Mouse (Mus musculus) thymus, postnatal 0 days (tissue): Measurements from ENCODE around the gene Dpf3. TPM values are rescaled to one million over a fixed set of nuclear protein-coding genes. Genes with fewer than 3 reads are reported as not detected.

Experiments used
- DNase-seq: peaks from one replicate; pipeline ENCODE4 v3.0.0-alpha.2; 2015; ENCODE audit warnings: low spot score
- polyA plus RNA-seq: library from polyadenylated mRNA; unstranded; fragments of >200 nt; fragmentation: Nextera tagmentation; extraction: Ambion mirVana; gene quantifications from 2 replicates; pipeline ENCODE4 v1.2.1, GENCODE M21; 2015

Gene Dpf3
- polyA plus RNA-seq, 1 experiment from 2014 or later: 1.1 TPM

- DNase-seq: no peak
Measured at GRCm38 (mm10) chr12:83470085-83470484, 17.4 kb downstream of the Dpf3 start.

- DNase-seq: no peak
Measured at GRCm38 (mm10) chr12:83466508-83467430, 20.7 kb downstream of the Dpf3 start.

- DNase-seq: no peak
Measured at GRCm38 (mm10) chr12:83466053-83466452, 21.5 kb downstream of the Dpf3 start.

GRCm38 (mm10) chr12:83460272-83460671 lies 27.2 kb downstream of the Dpf3 start:
- no peak for DNase-seq

- no peak for DNase-seq
Measured at GRCm38 (mm10) chr12:83454697-83455321, 32.7 kb downstream of the Dpf3 start.

GRCm38 (mm10) chr12:83451850-83452249 lies 35.7 kb downstream of the Dpf3 start:
- DNase-seq: no peak

GRCm38 (mm10) chr12:83450471-83450870 lies 37.0 kb downstream of the Dpf3 start:
- no peak for DNase-seq

- no peak for DNase-seq
Measured at GRCm38 (mm10) chr12:83449202-83449601, 38.3 kb downstream of the Dpf3 start.

GRCm38 (mm10) chr12:83445587-83445986 lies 41.9 kb downstream of the Dpf3 start:
- no peak for DNase-seq

- DNase-seq: no peak
Measured at GRCm38 (mm10) chr12:83444448-83444847, 43.1 kb downstream of the Dpf3 start.

GRCm38 (mm10) chr12:83438002-83438401 lies 49.5 kb downstream of the Dpf3 start:
- DNase-seq: no peak

- no peak for DNase-seq
Measured at GRCm38 (mm10) chr12:83433987-83434698, 53.4 kb downstream of the Dpf3 start.

- DNase-seq: no peak
Measured at GRCm38 (mm10) chr12:83433436-83433835, 54.1 kb downstream of the Dpf3 start.

- DNase-seq: no peak
Measured at GRCm38 (mm10) chr12:83430207-83430606, 57.3 kb downstream of the Dpf3 start.

GRCm38 (mm10) chr12:83428016-83428415 lies 59.5 kb downstream of the Dpf3 start:
- DNase-seq: no peak

- DNase-seq: no peak
Measured at GRCm38 (mm10) chr12:83427601-83428000, 59.9 kb downstream of the Dpf3 start.

GRCm38 (mm10) chr12:83426326-83426725 lies 61.2 kb downstream of the Dpf3 start:
- no peak for DNase-seq

- DNase-seq: no peak
Measured at GRCm38 (mm10) chr12:83425736-83426135, 61.8 kb downstream of the Dpf3 start.

GRCm38 (mm10) chr12:83424720-83425444 lies 62.6 kb downstream of the Dpf3 start:
- no peak for DNase-seq

GRCm38 (mm10) chr12:83424086-83424719 lies 63.3 kb downstream of the Dpf3 start:
- DNase-seq: no peak

GRCm38 (mm10) chr12:83420346-83420745 lies 67.2 kb downstream of the Dpf3 start:
- DNase-seq: no peak
